Mouse (Mus musculus): ENCODE measurements at regions not wholly inside any gene's neighbourhood (a gene's known extent, or its start where the extent isn't known, plus 50 kb on each side); places are given as distances from the start of the nearest gene placed in this dataset.

- DNase-seq, result no peak
These were observed 216.8 kb upstream of the Aco1 start for GRCm38 (mm10) chr4:39926021-39926591.

GRCm38 (mm10) chr4:39926594-39926993 lies 216.3 kb upstream of the Aco1 start:
- no peak for DNase-seq

GRCm38 (mm10) chr4:39928491-39928890 lies 214.4 kb upstream of the Aco1 start:
- no peak for DNase-seq

- DNase-seq, result no peak
These were observed 208.7 kb upstream of the Aco1 start for GRCm38 (mm10) chr4:39934025-39934708.

- no peak for DNase-seq
These were observed 184.2 kb upstream of the Aco1 start for GRCm38 (mm10) chr4:39958687-39959086.

DNA sequence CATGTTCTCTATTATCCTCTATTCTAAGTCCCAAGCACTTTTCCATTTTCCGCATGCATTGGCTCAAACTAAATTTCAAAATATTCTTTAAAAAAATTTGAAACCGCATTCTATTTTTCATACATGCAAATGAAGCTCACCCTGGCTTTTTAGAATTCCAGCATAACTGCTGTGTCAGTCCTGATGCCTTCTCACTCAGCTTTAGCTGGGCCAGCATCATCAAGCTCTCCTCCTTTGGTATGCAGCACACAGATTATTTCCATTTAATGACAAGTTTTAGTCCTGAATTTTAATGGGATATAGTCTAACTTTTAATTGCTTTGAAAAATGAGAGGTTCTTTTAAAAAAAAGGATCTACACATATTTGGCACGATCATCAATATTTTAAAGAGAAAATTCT lies 174.9 kb upstream of the Aco1 start:
- DNase-seq, result no peak

- DNase-seq, result no peak
These were observed 151.5 kb upstream of the Aco1 start for GRCm38 (mm10) chr4:39991358-39991757.

- DNase-seq, result no peak
These were observed 151.0 kb upstream of the Aco1 start for GRCm38 (mm10) chr4:39991851-39992250.

GRCm38 (mm10) chr4:39998771-39999422 lies 144.0 kb upstream of the Aco1 start:
- DNase-seq, result no peak

- DNase-seq, result peak; percentile 91
These were observed 128.2 kb upstream of the Aco1 start for GRCm38 (mm10) chr4:40014666-40015065.

- DNase-seq, result no peak
These were observed 126.0 kb upstream of the Aco1 start for GRCm38 (mm10) chr4:40016856-40017255.

- no peak for DNase-seq
These were observed 124.7 kb upstream of the Aco1 start for GRCm38 (mm10) chr4:40018208-40018607.

DNA sequence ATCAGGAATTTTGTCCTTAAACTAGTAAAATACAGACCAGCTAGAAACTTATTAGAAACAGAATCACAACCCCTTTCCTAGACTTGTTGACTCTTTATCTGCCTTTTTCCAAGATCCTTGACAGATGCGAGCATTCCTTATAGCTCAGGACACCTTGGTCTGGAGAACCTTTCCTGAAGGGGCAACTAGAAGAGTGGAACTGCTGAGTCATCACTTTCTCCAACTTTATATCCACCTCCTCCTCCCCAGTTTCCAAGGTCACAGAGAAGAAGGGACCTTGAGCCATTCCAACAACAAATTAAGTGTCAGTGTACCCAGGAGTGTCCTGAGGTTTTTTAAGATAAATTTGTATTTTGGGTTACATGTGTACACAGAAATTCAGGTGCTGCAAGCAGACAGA lies 111.5 kb upstream of the Aco1 start:
- DNase-seq, result no peak

- no peak for DNase-seq
These were observed 95.0 kb upstream of the Aco1 start for GRCm38 (mm10) chr4:40047846-40048245.

DNA sequence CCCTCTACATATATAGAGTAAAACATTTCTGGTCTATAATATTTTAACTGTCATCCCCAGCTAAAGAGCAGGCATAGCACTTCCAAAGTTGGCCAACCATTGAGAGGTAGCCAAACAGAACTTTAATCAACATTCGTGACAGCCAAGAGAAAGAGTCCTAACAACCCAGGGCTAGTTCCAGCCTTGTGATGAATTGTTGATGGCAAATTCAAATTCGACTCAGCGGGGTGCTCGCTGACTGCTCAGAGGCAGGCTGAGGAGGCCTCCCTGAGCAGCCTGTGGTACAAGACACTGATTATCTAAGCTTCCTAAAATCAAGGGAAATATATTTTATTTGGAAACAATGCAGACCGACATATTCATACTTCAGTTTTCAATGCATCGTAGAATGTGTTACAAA lies 93.8 kb upstream of the Aco1 start:
- DNase-seq, result no peak

DNA sequence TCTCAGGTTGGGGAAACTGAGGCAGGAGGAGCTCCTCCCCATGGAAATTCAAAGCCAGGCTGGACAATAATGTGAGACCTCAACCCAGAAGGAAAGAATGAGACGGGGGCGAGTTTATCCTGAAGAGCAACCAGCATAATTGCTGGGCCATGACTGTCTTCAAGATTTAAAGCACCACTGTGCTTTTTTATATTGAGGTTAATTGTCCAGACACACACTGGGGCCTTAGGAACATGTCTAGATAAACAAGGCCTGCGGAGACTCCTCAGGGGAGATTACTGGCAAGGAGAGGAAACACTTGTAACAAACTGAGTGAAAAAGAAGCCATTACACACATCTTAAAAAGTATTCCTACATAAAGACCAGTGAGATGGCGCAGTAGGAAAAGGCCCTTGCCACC lies 91.0 kb upstream of the Aco1 start:
- no peak for DNase-seq

DNA sequence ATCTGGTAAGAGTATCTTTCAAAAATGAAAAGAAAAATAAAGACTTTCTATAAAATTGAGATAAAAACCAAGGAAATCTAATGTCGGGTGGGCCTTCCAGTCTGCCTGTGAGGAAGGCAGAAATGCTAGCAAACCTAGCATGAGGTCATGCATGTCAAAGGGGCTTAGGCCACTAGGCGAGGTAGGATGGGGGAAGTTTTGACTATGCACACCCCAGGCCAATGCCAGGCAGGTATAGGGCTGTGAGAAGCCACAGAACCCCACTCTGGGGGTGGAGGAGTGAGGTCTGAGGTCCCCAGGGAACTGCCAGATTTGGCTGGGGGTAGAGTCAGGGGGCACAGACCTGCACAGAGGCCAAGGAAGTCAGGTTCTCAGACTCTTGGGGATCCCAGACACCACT lies 89.5 kb upstream of the Aco1 start:
- no peak for DNase-seq

- peak; percentile 50 for DNase-seq
These were observed 79.0 kb upstream of the Aco1 start for GRCm38 (mm10) chr4:40063751-40064456.

DNA sequence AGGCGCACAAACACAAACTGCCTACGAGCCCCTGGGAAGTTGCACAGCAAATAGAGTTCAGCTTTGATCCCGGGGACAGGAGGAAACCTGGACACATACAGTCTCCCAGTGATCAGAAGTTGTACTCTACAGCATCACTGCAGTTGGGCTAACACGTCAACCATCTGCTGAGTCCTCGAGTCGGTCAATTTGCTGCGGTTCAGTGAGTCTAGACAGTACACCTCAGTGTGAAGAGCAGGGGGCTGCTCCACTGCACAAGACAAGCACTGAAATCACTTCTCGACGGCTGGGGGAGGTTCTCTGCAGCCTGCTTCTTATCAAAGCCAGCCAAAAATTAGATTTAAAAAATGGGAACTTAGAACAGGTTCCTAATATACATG lies 78.4 kb upstream of the Aco1 start:
- DNase-seq, result peak; percentile 95

DNA sequence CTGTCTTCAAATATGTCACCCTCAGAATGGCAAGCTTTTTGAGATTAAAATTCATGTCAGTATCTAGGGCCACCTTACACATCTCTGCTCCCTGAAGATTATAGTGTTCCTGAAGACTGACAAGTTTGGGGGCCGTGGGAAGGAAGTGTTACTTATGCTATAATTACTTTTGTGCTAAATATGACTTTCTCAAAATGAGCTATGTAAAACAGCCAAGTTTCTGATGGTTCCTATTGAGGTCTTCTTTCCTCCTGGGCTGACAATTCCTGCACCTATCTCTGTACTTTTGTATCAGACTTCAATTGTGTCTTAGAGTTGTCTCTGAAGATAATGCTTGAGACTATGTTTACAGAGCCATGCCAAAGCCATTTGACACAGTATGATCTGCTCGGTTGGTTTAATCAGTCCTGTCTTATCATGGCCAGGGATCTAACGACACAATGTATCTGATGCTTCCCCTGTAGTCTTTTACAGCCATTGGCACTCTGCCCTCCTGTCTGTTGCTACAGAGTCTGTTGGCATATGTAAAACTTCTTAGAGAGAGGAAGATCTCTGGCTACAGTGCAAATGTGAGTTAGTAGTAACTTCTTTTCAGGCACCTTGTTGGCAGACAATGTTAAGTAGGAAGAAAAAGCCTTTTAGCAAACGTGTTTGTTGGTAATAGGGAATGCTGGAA lies 71.8 kb upstream of the Aco1 start:
- no peak for DNase-seq

DNA sequence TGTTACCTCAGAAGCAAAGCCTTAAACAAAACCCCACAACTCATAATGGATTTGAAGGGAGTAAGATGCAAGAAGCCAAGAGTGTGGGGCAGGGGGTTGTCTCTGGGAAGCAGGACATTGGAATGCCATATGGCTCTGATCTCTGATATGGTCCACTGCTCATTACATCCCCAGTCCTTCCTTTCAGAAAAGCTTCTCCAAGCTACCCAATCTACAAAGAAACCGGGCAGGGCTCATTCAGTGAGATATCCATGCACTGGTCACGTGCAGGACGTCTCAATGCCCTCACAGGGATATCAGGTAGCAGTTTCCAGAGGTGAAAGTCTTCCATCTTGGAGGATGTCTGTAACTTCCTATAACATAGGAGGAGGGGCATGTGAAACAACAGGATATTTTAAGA lies 61.8 kb upstream of the Aco1 start:
- DNase-seq, result no peak

DNA sequence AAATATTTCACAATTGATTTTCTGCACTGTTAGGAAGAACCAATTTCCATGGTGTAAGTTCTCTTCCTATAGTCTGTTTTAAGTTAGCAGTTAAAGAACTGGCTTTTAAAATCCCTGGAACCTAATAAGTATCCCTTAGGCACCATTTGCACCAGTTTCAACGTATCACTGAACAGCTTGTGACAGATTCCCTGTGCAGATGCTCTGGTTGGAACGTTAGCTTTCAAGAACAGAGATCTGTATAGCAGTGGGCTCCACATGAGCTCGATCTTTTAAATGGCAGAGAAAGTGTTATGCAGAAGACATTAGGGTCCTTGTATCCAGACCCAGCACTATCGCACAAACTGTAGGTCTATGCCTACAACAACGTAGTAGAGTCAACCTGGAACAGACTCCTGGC lies 52.6 kb upstream of the Aco1 start:
- no peak for DNase-seq

Measured in retina, postnatal 1 day (tissue).